Mouse (Mus musculus) heart, adult 2 months (tissue): ENCODE results near the gene Prrg4.

Experiments
- CTCF ChIP-seq: fragments of 200-600 bp; IDR thresholded peaks from 2 replicates; pipeline ENCODE4 v1.8.1; 2022; ENCODE audit warnings: antibody characterized with exemption, mild to moderate bottlenecking, moderate library complexity
- EP300 ChIP-seq: fragments of 200-500 bp; IDR thresholded peaks from 2 replicates; pipeline ENCODE4 v1.6.1; 2011; ENCODE audit warnings: low read depth, low read length, control low read depth; ENCODE audit not compliant: insufficient read depth
- POLR2A ChIP-seq: fragments of 200-500 bp; IDR thresholded peaks from 2 replicates; pipeline ENCODE4 v1.6.1; 2011; ENCODE audit warnings: mild to moderate bottlenecking, low read depth, low read length, control low read depth; ENCODE audit not compliant: insufficient read depth

DNA sequence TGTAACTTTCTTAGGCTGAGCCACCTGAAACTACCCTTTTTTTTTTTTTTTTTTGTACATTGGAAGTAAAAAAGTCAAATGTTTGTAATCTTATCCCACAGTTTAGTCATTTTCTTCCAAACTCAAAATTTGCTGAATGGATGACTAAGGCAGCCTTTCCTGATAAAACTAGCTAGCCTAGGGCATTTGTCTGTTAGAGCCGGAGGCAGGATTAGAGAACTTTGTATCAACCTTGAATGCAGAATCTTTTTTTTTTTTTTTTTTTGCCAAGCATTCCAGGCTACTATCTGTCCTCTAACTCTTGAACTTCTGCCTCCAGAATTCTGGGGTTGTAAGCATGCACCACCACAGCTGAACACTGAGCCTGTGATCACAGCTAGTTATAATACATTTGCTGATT, 5.2 kb upstream of the Prrg4 start:
- TF ChIP-seq CTCF (no peak), POLR2A (no peak), EP300 (no peak)
